Comparison of ENCODE assay signal across 8 mouse cellular contexts in the genomic region with DNA sequence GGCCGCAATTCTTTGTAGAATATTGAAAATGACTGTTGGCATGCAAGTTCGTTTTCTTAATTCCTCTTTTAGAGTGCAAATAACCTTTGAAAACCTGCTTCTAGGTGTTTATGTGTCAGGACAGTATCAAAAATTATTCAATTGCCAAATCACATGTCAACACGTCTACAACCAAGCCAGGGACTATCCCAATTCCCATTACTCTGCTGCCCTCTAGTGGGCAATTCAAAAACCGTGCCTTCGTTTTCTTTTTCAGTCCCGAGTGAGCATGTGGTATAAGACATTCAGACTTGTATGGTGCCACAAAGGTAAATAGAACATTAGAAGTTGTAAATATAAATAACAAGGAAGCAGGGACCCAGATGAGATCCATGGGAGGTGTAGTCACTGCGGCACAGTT.
DNase-seq lines count a peak whose midpoint lies in the region; ATAC-seq and TF ChIP-seq lines count a peak whose summit lies in the region.
"Had no signal": no experiment of that assay in that cellular context is flagged by ENCODE, and none has a peak within 500 bp of the region (broad histone marks: within the 10 kb centered on the region; RNA-seq: fewer than 3 reads in every experiment).

No protein-coding gene starts in this region.

- no peak overlapping the region for H3K9ac ChIP-seq in embryonic facial prominence, embryonic 11.5 days (replicated peaks; ENCODE audit: low read length)
- H3K9ac ChIP-seq in lung, embryonic 16.5 days (ENCODE audit: low read length): no peak overlapping the region
- H3K9ac ChIP-seq: limb, embryonic 15.5 days had no signal

- H3K36me3 ChIP-seq in G1E (replicated peaks): no peaks in the 10 kb centered on the region
- no peaks in the 10 kb centered on the region for H3K36me3 ChIP-seq in embryonic facial prominence, embryonic 11.5 days (replicated peaks; ENCODE audit: control insufficient read depth, insufficient read depth, low read depth, low read length)
- H3K36me3 ChIP-seq in lung, embryonic 16.5 days (ENCODE audit: control insufficient read depth, insufficient read depth, low read length): no peaks in the 10 kb centered on the region
- H3K36me3 ChIP-seq: limb, embryonic 15.5 days had no signal

- H3K27ac ChIP-seq in embryonic facial prominence, embryonic 11.5 days (replicated peaks; ENCODE audit: low read depth, low read length): no peak overlapping the region
- no peak overlapping the region for H3K27ac ChIP-seq in lung, embryonic 16.5 days (ENCODE audit: low read length)
- H3K27ac ChIP-seq: limb, embryonic 15.5 days had no signal

- peaks cover 30% of the 10 kb centered on the region for H3K9me3 ChIP-seq in G1E (replicated peaks)
- H3K9me3 ChIP-seq in embryonic facial prominence, embryonic 11.5 days (replicated peaks; ENCODE audit: control insufficient read depth, low read length): no peaks in the 10 kb centered on the region
- no peaks in the 10 kb centered on the region for H3K9me3 ChIP-seq in lung, embryonic 16.5 days (ENCODE audit: control insufficient read depth, low read length)
- H3K9me3 ChIP-seq: limb, embryonic 15.5 days had no signal

- H3K4me3 ChIP-seq in G1E (ENCODE audit: low read depth, low read length): no peak overlapping the region
- H3K4me3 ChIP-seq in embryonic facial prominence, embryonic 11.5 days (ENCODE audit: low read depth, low read length): no peak overlapping the region
- H3K4me3 ChIP-seq in lung, embryonic 16.5 days (ENCODE audit: low read length): no peak overlapping the region
- H3K4me3 ChIP-seq: limb, embryonic 15.5 days had no signal

- H3K4me2 ChIP-seq in embryonic facial prominence, embryonic 11.5 days (ENCODE audit: low read depth, low read length): no peak overlapping the region
- no peak overlapping the region for H3K4me2 ChIP-seq in lung, embryonic 16.5 days (ENCODE audit: low read depth, low read length)
- H3K4me2 ChIP-seq: limb, embryonic 15.5 days had no signal

- intact Hi-C loops in heart, postnatal 10 days (cut with DNase I): loop anchor here (5.0 to 10.0 kb wide), 2 partner anchors 213 to 1030 kb away; no protein-coding TSS in a partner anchor

- H3K27me3 ChIP-seq in G1E (ENCODE audit: insufficient read depth, low read length): no peaks in the 10 kb centered on the region
- peaks cover 2% of the 10 kb centered on the region; the same call in 1 of the 2 replicates for H3K27me3 ChIP-seq in embryonic facial prominence, embryonic 11.5 days (ENCODE audit: control insufficient read depth, insufficient read depth, low read length)
- H3K27me3 ChIP-seq in lung, embryonic 16.5 days (ENCODE audit: control insufficient read depth, insufficient read depth, low read depth, low read length): peaks cover 6% of the 10 kb centered on the region; the same call in 1 of the 2 replicates

- no peaks in the 10 kb centered on the region for H3K4me1 ChIP-seq in G1E (ENCODE audit: insufficient read depth, low read depth, low read length)
- H3K4me1 ChIP-seq in embryonic facial prominence, embryonic 11.5 days (ENCODE audit: control insufficient read depth, insufficient read depth, low read length): no peaks in the 10 kb centered on the region
- no peaks in the 10 kb centered on the region for H3K4me1 ChIP-seq in lung, embryonic 16.5 days (replicated peaks; ENCODE audit: control insufficient read depth, insufficient read depth, low read length)
- H3K4me1 ChIP-seq: limb, embryonic 15.5 days had no signal

- no peak for DNase-seq in G1E (ENCODE audit: low spot score)
- DNase-seq in adrenal gland, postnatal 10 days: peak; percentile 79
- peak; percentile 89 for DNase-seq in embryonic facial prominence, embryonic 11.5 days (ENCODE audit: low spot score)
- peak; percentile 72 to 85 for DNase-seq in heart, postnatal 10 days
- DNase-seq in layer of hippocampus, adult 8-10 months (ENCODE audit: low spot score in 2 of 2): peak; percentile 45 to 83
- peak; percentile 81 to 88 for DNase-seq in right cerebral cortex, postnatal 10 days (ENCODE audit: low spot score in 2 of 2)

- ATAC-seq in G1E (ENCODE audit: extremely low read depth, insufficient number of reproducible peaks, low FRiP score, poor library complexity, severe bottlenecking): no peak
- 0 out of 2 replicates have a peak, but pooled peaks have one; percentile 18 for ATAC-seq in embryonic facial prominence, embryonic 11.5 days (replicated peaks; ENCODE audit: insufficient number of reproducible peaks, low FRiP score, low TSS enrichment, low read depth)
- ATAC-seq in lung, embryonic 16.5 days (ENCODE audit: low read depth): 0 out of 2 replicates have a peak, but pooled peaks have one; percentile 49

- TF ChIP-seq CTCF in G1E (IDR thresholded peaks at IDR 0.05; ENCODE audit: low read depth, low read length): peak; percentile 35; the same call in 1 of the 2 replicates

- WGBS in embryonic facial prominence, embryonic 11.5 days: 19% methylated on average over 7 of the region's 7 CpGs
- WGBS in lung, embryonic 16.5 days: 19% methylated on average over 7 of the region's 7 CpGs
